Mouse (Mus musculus) liver, postnatal 0 days (tissue): Measurements from ENCODE around the gene Ccdc84. TPM values are rescaled to one million over a fixed set of nuclear protein-coding genes. Genes with fewer than 3 reads are reported as not detected.

ENCODE experiments used
- ATAC-seq: fragments of 200-750 bp; cut with Nextera tagmentation; 2 replicates; pipeline ENCODE4 v1.8.0; 2017; ENCODE audit warnings: mild to moderate bottlenecking, moderate library complexity
- DNase-seq: peaks from one replicate; pipeline ENCODE4 v3.0.0-alpha.2; 2016
- H3K27ac ChIP-seq: fragments of 300-500 bp; sonication (generic); 2 replicates; pipeline ENCODE4 v1.5.1; 2014; ENCODE audit warnings: antibody characterized with exemption, moderate library complexity, mild to moderate bottlenecking, low read depth
- H3K27me3 ChIP-seq: fragments of 300-500 bp; sonication (generic); 2 replicates; pipeline ENCODE4 v1.6.1; 2014; ENCODE audit warnings: low read length, control low read depth, mixed read lengths; ENCODE audit not compliant: insufficient read depth
- H3K36me3 ChIP-seq: fragments of 300-500 bp; sonication (generic); replicated peaks from 2 replicates; pipeline ENCODE4 v1.6.1; 2014; ENCODE audit warnings: mild to moderate bottlenecking, control low read depth, low read length, moderate library complexity, mixed read lengths; ENCODE audit not compliant: insufficient read depth
- H3K4me1 ChIP-seq: fragments of 300-500 bp; sonication (generic); 2 replicates; pipeline ENCODE4 v1.6.1; 2014; ENCODE audit warnings: antibody characterized with exemption, mild to moderate bottlenecking, control low read depth; ENCODE audit not compliant: insufficient read depth
- H3K4me2 ChIP-seq: fragments of 300-500 bp; sonication (generic); 2 replicates; pipeline ENCODE4 v1.6.1; 2014; ENCODE audit warnings: low read depth, mild to moderate bottlenecking, low read length, moderate library complexity, mixed read lengths
- H3K4me3 ChIP-seq: fragments of 300-500 bp; sonication (generic); 2 replicates; pipeline ENCODE4 v1.5.1; 2014; ENCODE audit warnings: low read depth, low read length
- H3K9ac ChIP-seq: fragments of 300-500 bp; sonication (generic); replicated peaks from 2 replicates; pipeline ENCODE4 v1.6.1; 2014; ENCODE audit warnings: mild to moderate bottlenecking, moderate library complexity
- H3K9me3 ChIP-seq: fragments of 300-500 bp; sonication (generic); 2 replicates; pipeline ENCODE4 v1.6.1; 2016; ENCODE audit warnings: mild to moderate bottlenecking, control low read depth, low read length, mixed read lengths
- CTCF ChIP-seq: sonication (generic); IDR thresholded peaks from 2 replicates; pipeline ENCODE4 v1.5.1; 2016; ENCODE audit warnings: antibody characterized with exemption, low read depth
- EP300 ChIP-seq: IDR thresholded peaks from 2 replicates; pipeline ENCODE4 v1.6.1; 2016; ENCODE audit warnings: antibody characterized with exemption, low read depth, mild to moderate bottlenecking
- WGBS: fragments of 180-500 bp; shearing (Covaris S2); extraction: QIAGEN DNeasy Blood & Tissue Kit; methylation state at CpG from one replicate; pipeline ENCODE4 v1.1.7; 2014; ENCODE audit not compliant: insufficient replicate concordance; 5-methylcytosine and 5-hydroxymethylcytosine counted together
- microRNA-seq: library from miRNA; unstranded; fragments of <30 nt; microRNA quantifications from one replicate; pipeline ENCODE4, GENCODE M21; 2016
- polyA plus RNA-seq: library from polyadenylated mRNA; unstranded; fragments of >200 nt; fragmentation: Nextera tagmentation; extraction: Ambion mirVana; gene quantifications from 2 replicates; pipeline ENCODE4 v1.2.1, GENCODE M21; 2015

Gene Ccdc84
- polyA plus RNA-seq, 1 experiment from 2014 or later, result 12.5 TPM

DNA sequence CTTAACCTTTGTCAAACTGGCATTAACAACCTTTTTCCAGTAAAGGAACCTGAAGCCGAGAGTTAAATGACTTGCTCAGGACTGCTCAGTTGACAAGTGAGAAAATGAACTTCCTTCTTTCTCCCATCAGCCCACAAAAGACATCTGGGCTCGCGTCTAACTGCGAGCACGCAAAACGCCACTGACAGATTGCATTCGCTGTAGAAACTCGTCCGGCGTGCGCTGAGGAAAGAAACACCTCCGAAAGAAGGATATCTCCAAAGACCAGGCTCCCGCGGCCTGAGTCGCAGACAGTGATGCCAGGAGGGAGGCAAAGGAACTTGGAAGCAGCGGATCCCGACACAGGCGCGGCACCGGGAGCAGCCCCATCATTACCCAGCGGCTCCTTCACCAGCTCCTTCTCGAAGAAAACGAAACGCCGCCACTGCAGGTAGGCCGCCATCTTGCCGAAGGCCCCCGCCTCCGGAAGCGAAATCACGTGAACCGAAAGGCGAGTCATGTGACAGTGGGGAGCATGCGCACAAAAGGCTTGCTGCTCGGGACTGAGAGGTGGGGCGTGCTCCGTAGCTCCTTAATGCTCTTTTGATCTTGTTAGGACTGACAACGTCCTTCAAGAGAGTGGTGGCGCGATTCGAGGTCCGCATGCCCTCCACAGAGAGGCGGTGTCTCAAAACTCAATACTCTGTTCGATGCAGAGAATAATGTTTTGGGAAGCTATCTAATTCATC is 57.0 kb downstream of the Ccdc84 start, which contains the start of gene Vps11:
Gene Vps11, minus strand, starts transcription at position 481 of the 728 bp plus-strand sequence.
- peak; percentile 97 for DNase-seq
- ATAC-seq, result peak; percentile 94
- H3K27ac ChIP-seq, result peak within 1 kb of the TSS; percentile 91
- H3K9ac ChIP-seq, result peak within 1 kb of the TSS; percentile 89
- H3K36me3 ChIP-seq, result peaks cover 21% of the 10 kb centered on the region
- TF ChIP-seq CTCF, result no peak
- TF ChIP-seq EP300, result no peak
- H3K4me3 ChIP-seq, result peak within 1 kb of the TSS; percentile 92
- H3K4me1 ChIP-seq, result peaks cover 6% of the 10 kb centered on the region
- H3K27me3 ChIP-seq, result no peaks in the 10 kb centered on the region
- H3K4me2 ChIP-seq, result peak within 1 kb of the TSS; percentile 76
- H3K9me3 ChIP-seq, result no peaks in the 10 kb centered on the region
- WGBS, result under 1% methylated on average over 44 of the region's 44 CpGs

Small RNA genes lying within 50 kb of the gene (microRNA-seq; reads per million reads assigned to microRNA genes)
- gene Mir7085, result not detected

Other genes with a start within 250 kb of the Ccdc84 start
- gene Cbl, start 184.5 kb downstream of the Ccdc84 start, polyA plus RNA-seq, result 3.1 and 4.0 TPM in 2 replicates
- not detected in 2 replicates for gene Ccdc153, start 177.9 kb downstream of the Ccdc84 start, polyA plus RNA-seq
- gene Pdzd3, start 167.1 kb downstream of the Ccdc84 start, polyA plus RNA-seq, result 0.08 TPM in 1 of 2 replicates, not detected in the other
- gene Nlrx1, start 150.0 kb downstream of the Ccdc84 start, polyA plus RNA-seq, result 4.6 and 5.6 TPM in 2 replicates
- 4.2 TPM in 2 replicates for gene Abcg4, start 130.0 kb downstream of the Ccdc84 start, polyA plus RNA-seq
- gene Hinfp, start 112.9 kb downstream of the Ccdc84 start, polyA plus RNA-seq, result 4.5 and 6.3 TPM in 2 replicates
- 10.1 and 11.4 TPM in 2 replicates for gene C2cd2l, start 98.3 kb downstream of the Ccdc84 start, polyA plus RNA-seq
- 19.0 and 19.4 TPM in 2 replicates for gene Dpagt1, start 92.5 kb downstream of the Ccdc84 start, polyA plus RNA-seq
- 152 and 164 TPM in 2 replicates for gene H2afx, start 83.9 kb downstream of the Ccdc84 start, polyA plus RNA-seq
- 517 and 539 TPM in 2 replicates for gene Hmbs, start 74.3 kb downstream of the Ccdc84 start, polyA plus RNA-seq
- gene Vps11, start 56.9 kb downstream of the Ccdc84 start, polyA plus RNA-seq, result 12.1 and 13.3 TPM in 2 replicates
- gene Hyou1, start 39.1 kb downstream of the Ccdc84 start, polyA plus RNA-seq, result 5.2 and 6.6 TPM in 2 replicates
- 178 and 188 TPM in 2 replicates for gene Slc37a4, start 21.7 kb downstream of the Ccdc84 start, polyA plus RNA-seq
- gene Rps25, start 11.4 kb downstream of the Ccdc84 start, polyA plus RNA-seq, result 1,409 and 1,489 TPM in 2 replicates
- gene Trappc4, start 11.0 kb downstream of the Ccdc84 start, polyA plus RNA-seq, result 48.0 and 50.4 TPM in 2 replicates
- gene Foxr1, start 22.6 kb upstream of the Ccdc84 start, polyA plus RNA-seq, result not detected in 2 replicates
- gene Upk2, start 36.4 kb upstream of the Ccdc84 start, polyA plus RNA-seq, result not detected in 2 replicates
- 2.0 and 2.2 TPM in 2 replicates for gene Bcl9l, start 64.3 kb upstream of the Ccdc84 start, polyA plus RNA-seq
- 0.32 and 0.55 TPM in 2 replicates for gene Cxcr5, start 143.3 kb upstream of the Ccdc84 start, polyA plus RNA-seq
- gene Ddx6, start 186.3 kb upstream of the Ccdc84 start, polyA plus RNA-seq, result 5.3 and 6.3 TPM in 2 replicates